Mouse (Mus musculus): ENCODE results near the gene Hamp2.

DNA sequence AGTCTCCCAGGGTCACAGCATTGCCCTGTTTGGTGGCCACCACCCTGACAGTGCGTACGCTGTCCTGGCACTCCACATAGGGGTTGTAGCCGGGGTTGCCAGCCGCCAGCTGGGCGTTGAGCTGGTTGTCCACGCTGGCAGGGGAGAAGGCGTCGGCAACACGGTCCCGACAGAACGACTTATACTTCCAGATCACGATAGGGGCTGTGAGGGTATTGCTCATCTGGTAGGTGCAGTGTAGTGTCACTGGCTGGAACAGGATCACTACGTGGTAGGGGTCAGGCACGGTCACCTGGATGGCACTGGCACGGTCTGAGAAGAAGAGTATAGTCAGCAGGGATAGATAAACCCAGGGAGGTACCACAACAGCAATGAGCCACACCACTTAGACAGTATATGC lies 47.4 kb upstream of the Hamp2 start:
- TF ChIP-seq CTCF (IDR thresholded peaks at IDR 0.05; ENCODE audit: extremely low read depth, insufficient read depth, low read length) (no peak), POLR2A (IDR thresholded peaks at IDR 0.05; ENCODE audit: extremely low read depth, insufficient read depth, low read length) (no peak)

Measured in cortical plate, adult 2 months (tissue).